Mouse (Mus musculus): ENCODE results near the gene Cog6.

GRCm38 (mm10) chr3:52972916-52973315 is 44.1 kb downstream of the Cog6 start:
- TF ChIP-seq CTCF (IDR thresholded peaks at IDR 0.05; ENCODE audit: extremely low read depth, insufficient read depth, low read length) (no peak), POLR2A (IDR thresholded peaks at IDR 0.05; ENCODE audit: extremely low read depth, insufficient read depth, low read length) (no peak)

All from cortical plate, adult 2 months (tissue).